Mouse (Mus musculus) heart, postnatal 0 days (tissue): ENCODE data around the gene Tmem201.

Source experiments
- CTCF ChIP-seq: IDR thresholded peaks from 2 replicates; pipeline ENCODE4 v1.5.1; 2016; ENCODE audit warnings: antibody characterized with exemption, control low read depth, low read depth
- EP300 ChIP-seq: IDR thresholded peaks from 2 replicates; pipeline ENCODE4 v1.6.1; 2016; ENCODE audit warnings: antibody characterized with exemption, low read depth

DNA sequence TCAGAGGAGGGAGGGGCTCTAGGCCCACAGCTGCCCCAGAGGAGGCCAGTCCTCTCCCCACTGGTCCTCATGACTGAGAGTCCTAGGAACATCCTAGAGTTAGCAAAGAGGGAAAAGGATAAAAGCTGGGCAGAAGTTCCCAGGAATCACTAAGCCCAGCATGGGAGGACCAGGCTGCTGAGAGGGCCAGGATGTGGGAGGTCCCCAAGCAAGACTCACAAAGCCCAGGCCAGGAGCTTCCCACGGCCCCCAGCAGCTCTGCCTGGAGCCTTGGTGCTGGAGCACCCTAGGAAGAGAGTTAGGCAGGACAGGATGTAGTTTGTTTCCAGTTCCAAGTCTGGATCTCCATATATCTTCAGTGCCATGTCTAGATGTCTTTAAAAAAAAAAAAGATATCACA, 59.8 kb downstream of the Tmem201 start:
- no peak for TF ChIP-seq CTCF
- TF ChIP-seq EP300: no peak
